Mouse (Mus musculus) liver, embryonic 14.5 days (tissue): ENCODE results near the gene Meox1. TPM values are rescaled to one million over a fixed set of nuclear protein-coding genes. Genes with fewer than 3 reads are reported as not detected.

Source experiments
- ATAC-seq: fragments of 200-750 bp; cut with Nextera tagmentation; 2 replicates; pipeline ENCODE4 v1.8.0; 2017; ENCODE audit warnings: moderate number of reproducible peaks, mild to moderate bottlenecking, moderate library complexity; ENCODE audit not compliant: insufficient read depth
- DNase-seq, 3 experiments: peaks; one replicate each; pipeline ENCODE4 v3.0.0-alpha.2; 2012 to 2013; ENCODE audit warnings: low read depth in 3 of 3, low spot score in 3 of 3
- H3K27ac ChIP-seq: fragments of 300-500 bp; sonication (generic); 2 replicates; pipeline ENCODE4 v1.5.1; 2014; ENCODE audit warnings: moderate library complexity, mild to moderate bottlenecking, control low read depth, inconsistent platforms
- H3K27me3 ChIP-seq: fragments of 300-500 bp; sonication (generic); 2 replicates; pipeline ENCODE4 v1.6.1; 2014; ENCODE audit warnings: mild to moderate bottlenecking, low read length, moderate library complexity; ENCODE audit not compliant: control insufficient read depth, insufficient read depth
- H3K36me3 ChIP-seq: fragments of 300-500 bp; sonication (generic); replicated peaks from 2 replicates; pipeline ENCODE4 v1.6.1; 2014; ENCODE audit warnings: low read depth; ENCODE audit not compliant: control insufficient read depth, insufficient read depth
- H3K4me1 ChIP-seq, 2 experiments: fragments of 200-500 bp in 1 of 2; fragments of 300-500 bp in 1 of 2; sonication (generic) in 1 of 2; replicated peaks; 2 replicates each; pipeline ENCODE4 v1.6.1; 2012 to 2014; ENCODE audit warnings: antibody characterized with exemption in 1 of 2, inconsistent platforms in 1 of 2, low read length in 1 of 2; ENCODE audit not compliant: control insufficient read depth in 2 of 2, insufficient read depth in 2 of 2
- H3K4me2 ChIP-seq: fragments of 300-500 bp; sonication (generic); 2 replicates; pipeline ENCODE4 v1.6.1; 2014; ENCODE audit warnings: low read depth, mild to moderate bottlenecking, control low read depth, moderate library complexity
- H3K4me3 ChIP-seq, 2 experiments: fragments of 200-500 bp in 1 of 2; fragments of 300-500 bp in 1 of 2; sonication (generic) in 1 of 2; 2 replicates each; pipeline ENCODE4 v1.5.1; 2012 to 2014; ENCODE audit warnings: low read depth in 2 of 2, low read length in 2 of 2, mild to moderate bottlenecking in 2 of 2, control low read depth in 1 of 2, inconsistent platforms in 1 of 2, moderate library complexity in 1 of 2; ENCODE audit not compliant: insufficient read depth in 1 of 2
- H3K9ac ChIP-seq: fragments of 300-500 bp; sonication (generic); replicated peaks from 2 replicates; pipeline ENCODE4 v1.6.1; 2014; ENCODE audit warnings: mild to moderate bottlenecking, control low read depth, moderate library complexity
- H3K9me3 ChIP-seq: fragments of 300-500 bp; sonication (generic); 2 replicates; pipeline ENCODE4 v1.6.1; 2016; ENCODE audit warnings: low read length, mixed read lengths; ENCODE audit not compliant: control insufficient read depth
- CTCF ChIP-seq: IDR thresholded peaks from 2 replicates; pipeline ENCODE4 v1.5.1; 2016; ENCODE audit warnings: antibody characterized with exemption, low read depth, control low read depth
- EP300 ChIP-seq: IDR thresholded peaks from 2 replicates; pipeline ENCODE4 v1.6.1; 2016; ENCODE audit warnings: antibody characterized with exemption, low read depth
- WGBS: fragments of 180-500 bp; shearing (Covaris S2); extraction: QIAGEN DNeasy Blood & Tissue Kit; methylation state at CpG from one replicate; pipeline ENCODE4 v1.1.7; 2014; ENCODE audit not compliant: insufficient replicate concordance; 5-methylcytosine and 5-hydroxymethylcytosine counted together
- polyA plus RNA-seq, 2 experiments: library from polyadenylated mRNA; depleted of rRNA in 1 of 2; stranded (reverse) in 1 of 2; unstranded in 1 of 2; fragments of >200 nt; fragmentation: Nextera tagmentation in 1 of 2; extraction: Ambion mirVana in 1 of 2; gene quantifications; 2 replicates each; pipeline versions ENCODE4 v1.2.1 to v1.2.3; 2012 to 2014

The Meox1 gene
- polyA plus RNA-seq, 2 experiments = 0.28 to 0.36 TPM

GRCm38 (mm10) chr11:101883911-101884310 lies 10.3 kb downstream of the Meox1 start:
- TF ChIP-seq CTCF (no peak), EP300 (no peak)
- DNase-seq = no peak
- Histone ChIP-seq H3K9me3 (no peaks in the 10 kb centered on the region), H3K4me1 (peaks cover 0 to 8% of the 10 kb centered on the region in 2 experiments; a peak in 2 of 4 replicates), H3K9ac (no peak overlapping the region), H3K27me3 (no peaks in the 10 kb centered on the region), H3K27ac (no peak overlapping the region), H3K4me3 (no peak overlapping the region), H3K4me2 (no peak overlapping the region), H3K36me3 (no peaks in the 10 kb centered on the region)
- ATAC-seq = no peak
- 41% methylated on average over 2 of the region's 2 CpGs for WGBS

DNA sequence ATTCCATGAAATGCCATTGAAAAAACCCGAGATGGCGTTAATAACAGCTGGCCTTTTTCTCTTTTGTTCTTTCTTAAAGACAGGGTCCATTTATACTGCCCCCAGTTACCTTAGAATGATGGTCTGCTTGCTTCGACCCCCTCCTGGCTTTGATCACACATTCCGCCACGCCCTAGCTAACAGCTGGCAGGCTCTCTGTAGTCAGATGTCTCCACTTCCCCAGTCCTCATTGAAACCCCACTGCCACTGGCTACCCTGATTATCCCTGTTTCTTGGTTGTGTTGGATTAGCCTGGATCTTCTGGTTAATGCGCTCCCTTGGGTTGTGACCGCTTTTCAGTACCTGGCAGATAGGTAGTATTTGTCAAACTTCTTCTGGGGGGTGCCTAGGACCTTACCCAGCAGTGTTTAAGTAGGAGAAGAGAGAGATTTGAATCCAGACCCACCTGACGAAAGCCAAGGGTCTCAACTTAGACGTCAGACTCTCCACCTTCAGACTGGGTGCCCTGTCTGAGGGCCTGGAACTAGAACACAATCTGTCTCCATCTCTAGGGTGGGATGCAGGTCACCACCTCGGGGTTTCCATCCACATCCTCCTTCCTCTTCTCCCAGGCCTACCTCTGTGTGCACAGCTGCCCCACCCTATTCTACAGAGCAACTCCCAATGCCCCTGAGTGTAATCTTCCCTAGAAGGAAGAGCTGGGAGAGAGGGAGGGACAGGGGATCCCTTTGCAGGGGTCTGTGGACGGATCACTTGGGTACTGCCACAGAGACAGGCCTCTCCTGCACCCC lies 11.5 kb downstream of the Meox1 start:
- TF ChIP-seq CTCF (no peak), EP300 (no peak)
- ATAC-seq (no peak), DNase-seq (no peak)
- Histone ChIP-seq H3K4me1 (peaks cover 0 to 8% of the 10 kb centered on the region in 2 experiments; a peak in 2 of 4 replicates), H3K4me2 (no peak overlapping the region), H3K4me3 (no peak overlapping the region), H3K9me3 (no peaks in the 10 kb centered on the region), H3K27me3 (no peaks in the 10 kb centered on the region; the same call in 1 of the 2 replicates), H3K9ac (no peak overlapping the region), H3K36me3 (no peaks in the 10 kb centered on the region), H3K27ac (no peak overlapping the region)
- 45% methylated on average over 11 of the region's 11 CpGs for WGBS

DNA sequence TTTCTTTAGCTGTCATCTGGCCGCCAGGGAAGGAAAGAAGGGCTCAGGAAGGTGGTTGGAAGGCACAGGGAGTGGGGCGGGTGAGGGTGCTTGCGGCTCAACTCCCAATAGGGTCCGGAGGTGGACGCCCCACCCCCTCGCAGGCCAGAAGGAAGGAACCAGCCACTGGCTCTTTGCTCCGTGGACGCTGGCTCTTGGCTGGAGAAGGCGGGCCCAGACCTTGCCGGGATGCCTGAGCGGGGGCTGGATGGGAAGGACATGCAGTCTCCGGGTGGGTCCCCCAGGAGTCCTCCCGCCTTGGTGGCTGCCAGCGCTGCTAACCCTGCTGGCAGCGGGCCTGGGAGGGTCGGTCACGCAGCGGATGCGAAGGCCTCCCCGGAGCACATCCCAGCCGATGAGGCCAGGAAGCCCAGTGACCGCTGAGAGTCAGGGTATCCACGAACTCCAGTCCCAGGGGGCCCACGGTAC lies 12.5 kb downstream of the Meox1 start:
- H3K4me2 ChIP-seq = no peak overlapping the region; the same call in 1 of the 2 replicates
- no peak overlapping the region for H3K9ac ChIP-seq
- no peak overlapping the region for H3K27ac ChIP-seq
- no peaks in the 10 kb centered on the region for H3K9me3 ChIP-seq
- no peak overlapping the region for H3K4me3 ChIP-seq
- H3K4me1 ChIP-seq = peaks cover 0 to 8% of the 10 kb centered on the region in 2 experiments; a peak in 2 of 4 replicates
- no peak for ATAC-seq
- H3K36me3 ChIP-seq = no peaks in the 10 kb centered on the region
- no peak for DNase-seq
- no peaks in the 10 kb centered on the region; the same call in 1 of the 2 replicates for H3K27me3 ChIP-seq
- 8% methylated on average over 23 of the region's 24 CpGs for WGBS
- TF ChIP-seq EP300 = no peak
- no peak for TF ChIP-seq CTCF

DNA sequence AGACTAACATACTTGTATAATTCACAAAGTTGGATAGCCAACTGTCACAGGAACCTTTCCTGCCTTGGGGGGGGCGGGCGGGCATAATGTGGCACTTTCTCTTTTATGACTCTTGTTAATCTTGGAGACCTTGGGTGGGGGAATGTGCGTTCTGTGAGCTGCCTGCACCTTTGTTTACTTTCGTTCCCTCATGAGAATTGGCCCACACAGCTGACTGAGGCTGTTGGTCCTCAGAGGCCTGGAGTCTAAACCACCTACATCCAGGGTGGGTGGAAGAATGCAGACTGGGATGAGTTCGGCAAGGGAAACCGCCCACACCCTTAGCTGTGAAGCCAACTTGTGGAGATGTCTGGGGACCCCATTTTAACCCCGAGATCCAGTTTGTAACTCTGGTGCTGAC lies 13.0 kb downstream of the Meox1 start:
- Histone ChIP-seq H3K4me1 (peaks cover 0 to 8% of the 10 kb centered on the region in 2 experiments; a peak in 2 of 4 replicates), H3K4me3 (no peak overlapping the region), H3K9ac (no peak overlapping the region), H3K27ac (no peak overlapping the region), H3K9me3 (no peaks in the 10 kb centered on the region), H3K36me3 (no peaks in the 10 kb centered on the region), H3K4me2 (no peak overlapping the region), H3K27me3 (no peaks in the 10 kb centered on the region; the same call in 1 of the 2 replicates)
- 41% methylated on average over 7 of the region's 7 CpGs for WGBS
- TF ChIP-seq CTCF = no peak
- TF ChIP-seq EP300 = no peak
- ATAC-seq (no peak), DNase-seq (no peak)

DNA sequence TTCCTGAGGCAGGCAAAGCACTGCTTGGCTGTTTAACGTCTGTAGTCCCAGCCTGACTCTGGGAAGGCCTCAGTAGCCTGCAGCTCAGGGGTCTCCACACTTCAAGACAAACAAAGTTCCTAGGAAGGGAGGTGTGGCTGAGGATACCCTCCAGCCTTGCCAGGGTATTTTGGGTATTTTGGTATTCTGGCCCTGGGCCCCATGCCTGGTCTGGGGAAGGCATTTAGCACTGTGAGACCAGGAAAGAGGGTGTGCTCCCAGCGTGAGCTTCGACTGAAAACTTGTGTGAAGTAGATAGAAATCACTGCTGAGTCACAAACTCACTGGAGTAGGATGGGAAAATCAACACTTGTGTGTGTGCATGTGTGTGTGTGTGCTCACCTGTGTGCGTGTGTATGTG lies 14.5 kb downstream of the Meox1 start:
- no peak overlapping the region for H3K4me3 ChIP-seq
- no peak overlapping the region for H3K9ac ChIP-seq
- DNase-seq (no peak), ATAC-seq (no peak)
- no peak for TF ChIP-seq CTCF
- TF ChIP-seq EP300 = no peak
- no peak overlapping the region for H3K4me2 ChIP-seq
- no peaks in the 10 kb centered on the region for H3K9me3 ChIP-seq
- no peak overlapping the region for H3K27ac ChIP-seq
- peaks cover 0 to 5% of the 10 kb centered on the region in 2 experiments; a peak in 1 of 4 replicates for H3K4me1 ChIP-seq
- 40% methylated on average over 4 of the region's 4 CpGs for WGBS
- no peaks in the 10 kb centered on the region for H3K36me3 ChIP-seq
- no peaks in the 10 kb centered on the region; the same call in 1 of the 2 replicates for H3K27me3 ChIP-seq
